Mouse (Mus musculus): ENCODE measurements around the gene Coro6. TPM values are rescaled to one million over a fixed set of nuclear protein-coding genes. Genes with fewer than 3 reads are reported as not detected.
A peak's percentile ranks its signal among the peaks of the same experiment; 100 is the strongest.

The Coro6 gene
- total and polyA plus RNA-seq, 3 experiments: 0.04 to 0.18 TPM; not detected in 1

DNA sequence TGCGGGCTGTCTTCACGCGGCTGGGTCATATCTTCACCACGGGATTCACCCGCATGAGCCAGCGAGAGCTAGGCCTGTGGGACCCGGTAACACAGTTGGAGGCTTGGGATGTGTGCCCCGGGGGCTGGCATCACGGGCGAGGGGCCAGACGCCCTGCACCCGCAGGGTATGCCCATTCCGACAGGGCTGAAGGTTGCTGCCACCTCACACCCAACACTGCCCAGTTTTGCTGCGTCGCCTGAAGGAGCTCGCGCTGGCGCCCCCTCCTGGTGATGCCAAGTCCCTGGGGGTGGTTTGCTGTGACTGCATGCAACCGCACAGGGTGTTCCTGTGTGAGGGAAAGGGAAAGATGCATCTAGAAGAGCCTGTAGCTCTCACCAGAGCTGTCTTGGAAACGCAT, 5.6 kb downstream of the Coro6 start:
- no peaks in the 10 kb centered on the region for H3K79me2 ChIP-seq (ENCODE audit: control insufficient read depth, insufficient read depth, low read length, poor library complexity)
- peak overlapping the region; percentile 54 to 65 for H3K4me3 ChIP-seq (ENCODE audit: control insufficient read depth in 1 of 2, insufficient read depth in 1 of 2, low read depth in 2 of 2, low read length in 2 of 2)
- no peaks in the 10 kb centered on the region for H3K4me1 ChIP-seq (ENCODE audit: control insufficient read depth in 1 of 2, insufficient read depth in 2 of 2, low read length in 2 of 2)
- H3K27me3 ChIP-seq (ENCODE audit: control insufficient read depth in 1 of 2, insufficient read depth in 2 of 2, low read length in 2 of 2): no peaks in the 10 kb centered on the region
- DNase-seq (ENCODE audit: low read depth, low spot score): peak; percentile 95
- H3K27ac ChIP-seq (ENCODE audit: control insufficient read depth, low read depth, low read length): no peak overlapping the region
- H3K9ac ChIP-seq (ENCODE audit: control insufficient read depth, low read depth, low read length, poor library complexity, severe bottlenecking): peak overlapping the region; percentile 66
- H3K9me3 ChIP-seq (replicated peaks; ENCODE audit: insufficient read depth, low read length): no peaks in the 10 kb centered on the region
- no peaks in the 10 kb centered on the region for H3K36me3 ChIP-seq (ENCODE audit: control insufficient read depth in 1 of 2, insufficient read depth in 2 of 2, low read length in 2 of 2)
- TF ChIP-seq CTCF (IDR thresholded peaks at IDR 0.05 in 2 of 3, conservative IDR thresholded peaks at IDR 0.05 in 1 of 3; ENCODE audit: control insufficient read depth in 1 of 3, insufficient read depth in 1 of 3, low read depth in 2 of 3, low read length in 3 of 3, poor library complexity in 1 of 3, severe bottlenecking in 1 of 3) (peak; percentile 95 to 100 (median 99)), MXI1 (IDR thresholded peaks at IDR 0.05; ENCODE audit: low read depth, low read length) (peak; percentile 64), ETS1 (IDR thresholded peaks at IDR 0.05; ENCODE audit: low read depth, low read length) (no peak), NRF1 (IDR thresholded peaks at IDR 0.05; ENCODE audit: insufficient read depth, low read depth, low read length, poor library complexity, severe bottlenecking) (no peak), TCF12 (IDR thresholded peaks at IDR 0.05; ENCODE audit: low read depth, low read length) (no peak; the same call in 1 of the 2 replicates), UBTF (IDR thresholded peaks at IDR 0.05; ENCODE audit: borderline replicate concordance, insufficient read depth, low read depth, low read length) (no peak), SIN3A (IDR thresholded peaks at IDR 0.05; ENCODE audit: low read length) (peak; percentile 84), ELF1 (IDR thresholded peaks at IDR 0.05; ENCODE audit: low read depth, low read length) (peak; percentile 44; the same call in 1 of the 2 replicates), SMC3 (IDR thresholded peaks at IDR 0.05; ENCODE audit: low read depth, low read length) (peak; percentile 99), GABPA (IDR thresholded peaks at IDR 0.05; ENCODE audit: low read depth, low read length) (no peak), TAL1 (IDR thresholded peaks at IDR 0.05; ENCODE audit: low read length) (no peak), ZC3H11A (IDR thresholded peaks at IDR 0.05; ENCODE audit: low read depth, low read length) (peak; percentile 84), RCOR1 (IDR thresholded peaks at IDR 0.05; ENCODE audit: low read depth, low read length) (0 out of 2 replicates have a peak, but pooled peaks have one; percentile 37), MAZ (IDR thresholded peaks at IDR 0.05; ENCODE audit: low read depth, low read length) (peak; percentile 93), USF2 (IDR thresholded peaks at IDR 0.05; ENCODE audit: borderline replicate concordance in 1 of 2, insufficient read depth in 1 of 2, low read depth in 1 of 2, low read length in 2 of 2) (no peak), EP300 (IDR thresholded peaks at IDR 0.05; ENCODE audit: low read depth in 1 of 2, low read length in 2 of 2) (no peak; a peak in 1 of 4 replicates), CHD1 (IDR thresholded peaks at IDR 0.05; ENCODE audit: low read depth, low read length) (no peak), JUND (IDR thresholded peaks at IDR 0.05; ENCODE audit: low read depth, low read length) (no peak), KAT2A (conservative IDR thresholded peaks at IDR 0.05; ENCODE audit: low read depth, low read length) (no peak), BHLHE40 (IDR thresholded peaks at IDR 0.05; ENCODE audit: borderline replicate concordance, low read depth, low read length) (no peak), MYB (IDR thresholded peaks at IDR 0.05; ENCODE audit: low read depth, low read length) (no peak), ZNF384 (IDR thresholded peaks at IDR 0.05; ENCODE audit: low read depth, low read length) (no peak; the same call in 1 of the 2 replicates), POLR2A (IDR thresholded peaks at IDR 0.05; ENCODE audit: control insufficient read depth in 1 of 2, insufficient read depth in 1 of 2, low read depth in 1 of 2, low read length in 2 of 2, poor library complexity in 1 of 2) (peak in 1 of 2 experiments; percentile 39; a peak in 1 of 4 replicates), CHD2 (IDR thresholded peaks at IDR 0.05; ENCODE audit: low read length) (no peak), ZMIZ1 (IDR thresholded peaks at IDR 0.05; ENCODE audit: low read depth, low read length) (no peak), POLR2AphosphoS2 (IDR thresholded peaks at IDR 0.05; ENCODE audit: low read length) (no peak), TBP (IDR thresholded peaks at IDR 0.05; ENCODE audit: low read depth, low read length) (0 out of 2 replicates have a peak, but pooled peaks have one; percentile 50), MAFK (IDR thresholded peaks at IDR 0.05; ENCODE audit: borderline replicate concordance, low read depth, low read length) (no peak), MEF2A (IDR thresholded peaks at IDR 0.05; ENCODE audit: extremely low read depth, insufficient replicate concordance, low read depth, low read length, poor library complexity, severe bottlenecking) (no peak), HCFC1 (IDR thresholded peaks at IDR 0.05; ENCODE audit: low read depth, low read length) (peak; percentile 57), E2F4 (IDR thresholded peaks at IDR 0.05; ENCODE audit: borderline replicate concordance, low read depth, low read length) (no peak), MAX (IDR thresholded peaks at IDR 0.05; ENCODE audit: low read length) (peak; percentile 51; the same call in 1 of the 2 replicates), GATA1 (IDR thresholded peaks at IDR 0.05; ENCODE audit: low read depth, low read length) (no peak), MYC (IDR thresholded peaks at IDR 0.05; ENCODE audit: low read depth, low read length) (peak; percentile 78; the same call in 1 of the 2 replicates), USF1 (IDR thresholded peaks at IDR 0.05; ENCODE audit: low read depth, low read length) (no peak), RAD21 (IDR thresholded peaks at IDR 0.05; ENCODE audit: low read depth, low read length) (peak; percentile 84), NELFE (IDR thresholded peaks at IDR 0.05; ENCODE audit: low read depth, low read length) (peak; percentile 33; the same call in 1 of the 2 replicates)
